ENCODE assay signal across 8 mouse cellular contexts in genomic region chr9:119982956-119983551, GRCm38 (mm10). TPM values are rescaled to one million over a fixed set of nuclear protein-coding genes. Genes with fewer than 3 reads are reported as not detected.
A peak's percentile ranks its signal among the peaks of the same experiment; 100 is the strongest.
DNase-seq lines count a peak whose midpoint lies in the region.

No protein-coding gene starts in this region.

- DNase-seq in 3134 (ENCODE audit: extremely low read depth, insufficient read length, low spot score), result peak; percentile 85
- DNase-seq in CD8-positive naive resting alpha-beta T cell, adult 2 months (ENCODE audit: low read depth in 2 of 2, low spot score in 2 of 2), result peak; percentile 54 to 57
- DNase-seq in cerebellum, adult 8-10 months, result peak; percentile 53
- DNase-seq in heart, adult 8-10 months (ENCODE audit: low spot score), result peak; percentile 64
- DNase-seq in kidney, adult 18-20 months, result peak; percentile 68
- DNase-seq in lung, postnatal 10 days, result peak; percentile 68
- peak; percentile 69 to 73 for DNase-seq in spleen, adult 18-20 months
- DNase-seq in left cerebral cortex, adult 11 months (ENCODE audit: low spot score), result no peak

RNA-seq across cellular contexts. Expression of gene Csrnp1, which starts 1.4 kb away (rescaled TPM):
- total RNA-seq in heart, adult 8-10 months (2022), result 10 to 100 TPM; 10.9 to 32.1 (median 16.1) TPM

RNA-seq across cellular contexts. Expression of gene Xirp1, which starts 40.3 kb away (rescaled TPM):
- 100 to 1,000 TPM; 130 to 157 (median 141) TPM for total RNA-seq in heart, adult 8-10 months (2022)

RNA-seq across cellular contexts. Expression of gene Ttc21a, which starts 45.6 kb away (rescaled TPM):
- under 1 TPM in 1 of 4 experiments, not detected in 3; 0.09 TPM for total RNA-seq in heart, adult 8-10 months (2022)

RNA-seq across cellular contexts. Expression of gene Gorasp1, which starts 45.7 kb away (rescaled TPM):
- total RNA-seq in heart, adult 8-10 months (2022), result 10 to 100 TPM; 35.0 to 41.4 (median 37.9) TPM
